Mouse (Mus musculus) intestine, embryonic 14.5 days (tissue): Measurements from ENCODE around the gene Mnt. TPM values are rescaled to one million over a fixed set of nuclear protein-coding genes. Genes with fewer than 3 reads are reported as not detected.

Experiments used
- ATAC-seq: fragments of 200-750 bp; cut with Nextera tagmentation; replicated peaks from 2 replicates; pipeline ENCODE4 v1.8.0; 2017; ENCODE audit warnings: low read depth, moderate number of reproducible peaks, moderate TSS enrichment, moderate library complexity; ENCODE audit not compliant: low FRiP score, low TSS enrichment
- DNase-seq: peaks from one replicate; pipeline ENCODE4 v3.0.0-alpha.2; 2018; ENCODE audit warnings: low spot score
- H3K27ac ChIP-seq: fragments of 300-500 bp; sonication (generic); 2 replicates; pipeline ENCODE4 v1.5.1; 2014; ENCODE audit warnings: low read depth, mild to moderate bottlenecking, control low read depth
- H3K27me3 ChIP-seq: fragments of 300-500 bp; sonication (generic); replicated peaks from 2 replicates; pipeline ENCODE4 v1.6.1; 2014; ENCODE audit warnings: low read length, control low read depth; ENCODE audit not compliant: control insufficient read depth, insufficient read depth
- H3K36me3 ChIP-seq: fragments of 300-500 bp; sonication (generic); 2 replicates; pipeline ENCODE4 v1.6.1; 2014; ENCODE audit warnings: low read length, control low read depth; ENCODE audit not compliant: control insufficient read depth, insufficient read depth
- H3K4me1 ChIP-seq: fragments of 300-500 bp; sonication (generic); replicated peaks from 2 replicates; pipeline ENCODE4 v1.6.1; 2014; ENCODE audit warnings: low read length, control low read depth, mixed read lengths; ENCODE audit not compliant: control insufficient read depth, insufficient read depth
- H3K4me2 ChIP-seq: fragments of 300-500 bp; sonication (generic); 2 replicates; pipeline ENCODE4 v1.6.1; 2014; ENCODE audit warnings: low read length
- H3K4me3 ChIP-seq: fragments of 300-500 bp; sonication (generic); 2 replicates; pipeline ENCODE4 v1.5.1; 2014; ENCODE audit warnings: low read depth, low read length, control low read depth, mixed read lengths
- H3K9ac ChIP-seq: fragments of 300-500 bp; sonication (generic); 2 replicates; pipeline ENCODE4 v1.6.1; 2014; ENCODE audit warnings: mild to moderate bottlenecking, low read length
- H3K9me3 ChIP-seq: fragments of 300-500 bp; sonication (generic); 2 replicates; pipeline ENCODE4 v1.6.1; 2016; ENCODE audit warnings: low read length, control low read depth; ENCODE audit not compliant: control insufficient read depth
- WGBS: fragments of 180-500 bp; shearing (Covaris S2); extraction: QIAGEN DNeasy Blood & Tissue Kit; methylation state at CpG from one replicate; pipeline ENCODE4 v1.1.7; 2014; 5-methylcytosine and 5-hydroxymethylcytosine counted together
- polyA plus RNA-seq: library from polyadenylated mRNA; unstranded; fragments of >200 nt; fragmentation: Nextera tagmentation; extraction: Ambion mirVana; gene quantifications from 2 replicates; pipeline ENCODE4 v1.2.1, GENCODE M21; 2014

The Mnt gene
- polyA plus RNA-seq, 1 experiment from 2014 or later = 5.5 TPM

DNA sequence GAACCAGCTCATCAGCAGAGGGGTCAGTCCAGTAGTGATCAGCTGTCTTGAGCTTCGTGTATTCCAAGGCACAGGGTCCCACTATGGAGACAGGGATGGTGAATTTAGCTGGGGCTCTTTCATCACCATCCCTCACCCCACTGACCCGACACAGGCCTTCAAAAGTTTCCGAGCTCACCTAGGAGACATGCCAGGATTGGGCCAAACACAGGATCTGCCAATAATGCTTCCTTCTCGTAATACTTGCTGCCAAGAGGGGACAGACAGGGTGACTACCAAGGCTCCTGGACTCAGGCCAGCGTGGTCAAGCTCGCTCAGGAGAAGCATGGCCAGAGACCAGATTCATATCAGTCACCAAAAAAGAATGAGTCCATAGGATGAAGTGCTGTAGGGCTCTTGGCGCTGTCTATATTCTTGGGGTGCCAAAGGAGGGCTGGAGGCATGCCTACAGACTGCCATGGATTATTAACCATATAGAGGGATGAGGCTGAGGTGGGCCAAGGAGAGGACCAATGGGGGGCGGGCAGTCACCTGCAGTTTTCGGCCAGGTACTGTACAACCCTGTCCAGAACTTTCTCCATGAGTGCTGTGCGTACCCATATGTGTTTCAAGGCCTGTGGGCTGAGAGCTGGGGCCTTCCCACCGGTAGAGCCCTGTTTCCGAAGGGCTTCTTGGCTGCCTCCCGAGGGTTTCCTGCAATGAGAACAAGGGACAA, 37.5 kb downstream of the Mnt start:
- ATAC-seq = no peak
- no peaks in the 10 kb centered on the region for H3K27me3 ChIP-seq
- no peak for DNase-seq
- H3K9me3 ChIP-seq = no peaks in the 10 kb centered on the region
- H3K4me3 ChIP-seq = no peak overlapping the region
- no peak overlapping the region for H3K27ac ChIP-seq
- no peak overlapping the region for H3K4me2 ChIP-seq
- 90% methylated on average over 13 of the region's 13 CpGs for WGBS
- H3K4me1 ChIP-seq = no peaks in the 10 kb centered on the region
- H3K36me3 ChIP-seq = peaks cover 8% of the 10 kb centered on the region
- H3K9ac ChIP-seq = no peak overlapping the region

DNA sequence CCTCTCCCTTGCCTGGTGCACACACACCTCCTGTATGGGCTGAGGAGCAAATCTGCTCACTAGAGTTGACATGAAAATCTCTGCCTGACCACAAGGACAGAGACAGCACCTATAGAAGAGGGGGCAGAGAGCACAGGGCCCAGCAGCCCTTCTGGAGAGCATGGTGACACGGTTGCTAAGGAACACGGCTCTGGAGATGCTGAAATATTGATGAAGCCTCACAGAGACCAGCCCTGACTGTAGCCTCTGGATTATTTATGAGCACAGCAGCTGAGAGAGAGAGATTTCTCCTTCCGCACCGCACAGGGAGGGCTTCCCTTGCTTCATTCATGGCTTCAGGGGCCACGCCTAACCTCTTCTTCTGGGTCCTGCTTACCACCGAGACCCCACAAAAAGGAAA, 38.9 kb downstream of the Mnt start:
- Histone ChIP-seq H3K36me3 (peaks cover 6% of the 10 kb centered on the region), H3K4me2 (no peak overlapping the region), H3K27me3 (no peaks in the 10 kb centered on the region), H3K4me1 (no peaks in the 10 kb centered on the region), H3K27ac (no peak overlapping the region), H3K9ac (no peak overlapping the region), H3K4me3 (no peak overlapping the region), H3K9me3 (no peaks in the 10 kb centered on the region)
- no peak for ATAC-seq
- 72% methylated on average over 6 of the region's 6 CpGs for WGBS
- no peak for DNase-seq

DNA sequence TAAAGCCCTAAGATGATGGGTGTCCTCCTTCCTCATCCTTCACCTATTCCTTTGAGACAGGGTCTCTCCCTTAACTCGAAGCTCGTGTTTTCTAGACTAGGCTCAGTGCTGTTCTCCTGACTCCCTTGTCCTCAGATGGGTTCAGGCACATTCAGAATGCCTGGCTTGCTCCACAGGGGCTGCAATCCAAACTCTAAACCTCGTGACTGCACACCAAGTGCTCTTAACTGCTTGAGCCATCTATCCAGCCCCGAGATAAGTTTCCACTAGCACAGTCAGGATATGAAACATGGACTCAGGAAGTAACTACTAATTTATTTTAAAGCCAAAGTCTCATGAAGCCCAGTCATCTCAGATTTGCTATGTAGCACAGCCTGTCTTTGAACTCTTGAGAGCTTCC, 39.8 kb downstream of the Mnt start:
- H3K4me3 ChIP-seq = no peak overlapping the region
- H3K27ac ChIP-seq = no peak overlapping the region
- H3K4me1 ChIP-seq = no peaks in the 10 kb centered on the region
- ATAC-seq = no peak
- H3K9me3 ChIP-seq = no peaks in the 10 kb centered on the region
- H3K4me2 ChIP-seq = no peak overlapping the region
- no peak overlapping the region for H3K9ac ChIP-seq
- no peaks in the 10 kb centered on the region for H3K36me3 ChIP-seq
- 81% methylated on average over 4 of the region's 4 CpGs for WGBS
- no peaks in the 10 kb centered on the region for H3K27me3 ChIP-seq
- no peak for DNase-seq

DNA sequence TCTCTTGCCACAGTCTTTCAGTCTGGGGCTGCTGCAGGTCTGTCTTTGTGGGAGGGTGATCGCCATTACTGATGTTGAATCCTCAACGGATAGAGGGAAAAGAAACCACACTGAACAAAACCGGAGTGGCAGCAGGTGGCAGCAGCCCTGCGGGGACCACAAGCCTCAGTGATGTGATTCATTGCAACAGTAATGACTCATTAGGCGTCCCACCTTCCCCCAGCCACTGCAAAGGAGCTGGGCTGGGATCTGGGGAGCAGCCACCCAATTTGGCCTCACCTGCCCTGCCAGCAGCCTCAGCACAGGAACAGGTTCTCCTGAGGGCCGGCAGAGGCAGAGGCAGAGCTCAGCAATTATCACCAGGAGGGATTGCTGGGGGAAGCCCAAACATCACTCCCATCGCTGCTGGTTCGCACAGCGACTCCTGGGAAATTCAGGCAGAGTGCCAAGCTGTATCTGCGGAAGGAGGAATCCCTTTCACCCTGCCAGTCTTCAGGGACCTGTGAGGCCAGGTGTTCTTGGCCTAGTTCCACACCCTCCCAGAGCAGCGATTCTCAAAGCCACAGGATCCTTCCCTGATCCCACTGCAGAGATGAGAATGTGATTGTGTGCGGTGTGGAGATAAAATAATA, 40.4 kb downstream of the Mnt start:
- Histone ChIP-seq H3K36me3 (no peaks in the 10 kb centered on the region), H3K27me3 (no peaks in the 10 kb centered on the region), H3K9ac (no peak overlapping the region), H3K9me3 (no peaks in the 10 kb centered on the region), H3K4me3 (no peak overlapping the region), H3K4me2 (no peak overlapping the region), H3K27ac (no peak overlapping the region), H3K4me1 (no peaks in the 10 kb centered on the region)
- no peak for ATAC-seq
- DNase-seq = no peak
- 47% methylated on average over 12 of the region's 12 CpGs for WGBS

DNA sequence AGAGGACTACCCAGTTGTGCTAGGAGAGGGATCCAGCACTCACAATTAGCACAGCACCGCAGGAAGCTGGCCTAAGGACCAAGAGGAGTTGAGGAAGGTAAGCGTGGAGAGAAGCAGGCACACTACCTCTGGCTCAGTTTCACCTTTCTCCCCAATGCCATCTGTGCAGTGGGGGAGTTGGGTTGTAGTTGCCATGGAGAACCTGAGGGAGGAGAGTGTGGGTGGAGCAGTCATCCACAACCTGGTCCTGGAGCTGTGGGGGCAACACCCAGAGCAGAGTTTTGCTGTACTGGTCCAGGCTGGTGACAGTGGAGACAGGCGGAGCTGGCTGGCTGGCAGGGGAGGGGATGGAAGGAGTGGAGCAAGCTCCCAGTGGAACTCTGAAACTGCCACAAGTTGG, 43.9 kb downstream of the Mnt start:
- H3K4me3 ChIP-seq = no peak overlapping the region
- no peaks in the 10 kb centered on the region for H3K9me3 ChIP-seq
- H3K9ac ChIP-seq = no peak overlapping the region
- ATAC-seq = no peak
- no peaks in the 10 kb centered on the region for H3K36me3 ChIP-seq
- H3K4me2 ChIP-seq = no peak overlapping the region
- WGBS = 55% methylated on average over 3 of the region's 3 CpGs
- H3K27me3 ChIP-seq = no peaks in the 10 kb centered on the region
- no peak overlapping the region for H3K27ac ChIP-seq
- peaks cover 10% of the 10 kb centered on the region; the same call in 1 of the 2 replicates for H3K4me1 ChIP-seq
- DNase-seq = no peak

DNA sequence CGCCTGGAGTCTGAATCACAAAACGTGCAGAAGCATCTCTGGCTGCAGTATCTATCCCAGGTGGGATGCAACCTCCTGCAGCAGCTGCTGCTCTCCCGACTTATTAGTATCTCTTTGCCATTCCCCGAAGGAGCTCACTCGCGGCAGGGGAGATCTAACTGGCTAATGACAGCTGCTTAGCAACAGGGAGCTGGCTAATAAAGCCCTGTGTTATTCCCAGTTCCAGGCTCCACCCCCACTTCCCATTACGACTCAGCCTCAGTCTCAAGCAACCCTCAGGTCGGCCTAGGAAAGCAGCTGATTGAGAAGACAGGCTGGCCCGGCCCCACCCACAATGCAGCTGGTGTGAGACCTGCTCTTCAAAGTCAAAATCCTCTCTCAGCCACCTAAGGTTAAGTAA, 46.1 kb downstream of the Mnt start:
- Histone ChIP-seq H3K4me2 (peak overlapping the region; percentile 31), H3K9me3 (no peaks in the 10 kb centered on the region), H3K36me3 (no peaks in the 10 kb centered on the region), H3K4me3 (no peak overlapping the region), H3K4me1 (peaks cover 12% of the 10 kb centered on the region; the same call in 1 of the 2 replicates), H3K27me3 (no peaks in the 10 kb centered on the region), H3K9ac (no peak overlapping the region), H3K27ac (no peak overlapping the region)
- DNase-seq (peak; percentile 65), ATAC-seq (peak; percentile 87)
- 2% methylated on average over 9 of the region's 9 CpGs for WGBS

DNA sequence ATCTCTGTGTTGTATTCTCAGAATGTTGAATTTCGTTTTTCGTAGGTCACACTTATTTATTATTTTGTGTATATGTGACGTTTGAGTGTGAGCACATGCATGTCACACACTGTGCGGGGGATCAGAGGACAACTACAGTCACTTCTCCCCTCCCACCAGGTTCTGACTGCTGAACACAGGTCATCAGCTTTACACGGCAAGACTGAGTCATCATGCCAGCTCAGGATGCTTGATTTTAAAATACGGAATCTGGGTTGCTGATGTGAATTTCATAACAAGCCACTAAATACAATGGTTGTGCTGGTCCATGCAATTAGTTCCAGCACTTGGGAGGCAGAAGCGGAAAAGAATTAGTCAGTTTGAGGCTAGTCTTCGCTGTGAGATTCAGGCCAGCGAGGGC, 50.3 kb downstream of the Mnt start:
- WGBS = 86% methylated on average over 9 of the region's 9 CpGs
- no peaks in the 10 kb centered on the region for H3K36me3 ChIP-seq
- ATAC-seq (no peak), DNase-seq (no peak)
- H3K27ac ChIP-seq = no peak overlapping the region
- H3K4me3 ChIP-seq = no peak overlapping the region
- no peaks in the 10 kb centered on the region for H3K27me3 ChIP-seq
- H3K4me1 ChIP-seq = peaks cover 13% of the 10 kb centered on the region; the same call in 1 of the 2 replicates
- no peaks in the 10 kb centered on the region for H3K9me3 ChIP-seq
- no peak overlapping the region for H3K9ac ChIP-seq
- no peak overlapping the region for H3K4me2 ChIP-seq

DNA sequence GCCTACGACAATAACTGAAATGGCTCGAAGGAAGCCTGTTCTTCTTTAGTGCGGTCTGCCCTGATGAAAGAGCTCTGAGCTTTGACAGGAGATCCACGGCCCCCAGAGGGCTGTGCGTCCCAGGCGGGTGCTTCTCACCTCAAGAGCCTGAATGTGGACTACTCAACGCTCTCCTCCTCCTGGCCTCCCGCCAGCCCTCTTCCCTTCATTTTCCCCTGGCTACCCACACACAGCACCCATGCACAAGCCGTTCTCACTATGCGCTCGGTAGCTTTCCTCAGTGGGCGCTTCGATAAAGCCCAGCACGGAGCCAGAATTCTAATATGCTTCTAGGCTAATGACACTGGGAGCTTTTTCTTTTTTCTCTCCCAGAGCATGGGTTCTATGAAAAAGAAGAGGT, 51.3 kb downstream of the Mnt start:
- 53% methylated on average over 14 of the region's 14 CpGs for WGBS
- H3K9ac ChIP-seq = no peak overlapping the region
- H3K27ac ChIP-seq = no peak overlapping the region
- H3K27me3 ChIP-seq = no peaks in the 10 kb centered on the region
- no peaks in the 10 kb centered on the region for H3K36me3 ChIP-seq
- H3K4me3 ChIP-seq = no peak overlapping the region
- DNase-seq (no peak), ATAC-seq (no peak)
- peaks cover 6% of the 10 kb centered on the region; the same call in 1 of the 2 replicates for H3K4me1 ChIP-seq
- H3K9me3 ChIP-seq = no peaks in the 10 kb centered on the region
- H3K4me2 ChIP-seq = no peak overlapping the region

DNA sequence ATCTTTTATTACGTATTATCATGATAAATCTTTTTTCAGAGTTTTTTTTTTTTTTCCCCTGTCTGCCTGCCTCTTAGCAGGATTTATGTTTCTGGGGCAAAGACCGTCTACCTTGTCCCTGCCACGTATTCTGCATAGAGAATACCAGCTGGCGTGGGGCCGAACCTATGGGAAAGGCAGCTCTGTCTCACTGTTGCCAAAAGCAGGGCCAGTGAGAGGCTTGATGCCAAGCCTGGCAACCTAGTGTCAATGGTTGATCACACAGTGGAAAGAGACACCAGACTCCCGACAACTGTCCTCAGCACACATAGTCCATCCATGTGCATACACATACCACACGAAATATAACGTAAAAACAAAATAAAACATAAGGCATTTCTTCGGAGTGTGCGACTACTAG, 52.4 kb downstream of the Mnt start:
- no peak overlapping the region for H3K27ac ChIP-seq
- no peaks in the 10 kb centered on the region for H3K36me3 ChIP-seq
- no peak overlapping the region for H3K9ac ChIP-seq
- no peak for ATAC-seq
- 0 out of 2 replicates have a peak, but pooled peaks cover 3% of the 10 kb centered on the region for H3K4me1 ChIP-seq
- H3K27me3 ChIP-seq = no peaks in the 10 kb centered on the region
- no peak overlapping the region for H3K4me2 ChIP-seq
- WGBS = 95% methylated on average over 10 of the region's 10 CpGs
- no peak for DNase-seq
- no peak overlapping the region for H3K4me3 ChIP-seq
- H3K9me3 ChIP-seq = no peaks in the 10 kb centered on the region
